Mouse (Mus musculus) fibroblast of lung, adult 2 months (primary cell): ENCODE measurements at regions not wholly inside any gene's neighbourhood (a gene's known extent, or its start where the extent isn't known, plus 50 kb on each side); places are given as distances from the start of the nearest gene placed in this dataset.

ENCODE experiments used
- DNase-seq: peaks from one replicate; pipeline ENCODE4 v3.0.0-alpha.2; 2011; ENCODE audit warnings: low read depth

DNA sequence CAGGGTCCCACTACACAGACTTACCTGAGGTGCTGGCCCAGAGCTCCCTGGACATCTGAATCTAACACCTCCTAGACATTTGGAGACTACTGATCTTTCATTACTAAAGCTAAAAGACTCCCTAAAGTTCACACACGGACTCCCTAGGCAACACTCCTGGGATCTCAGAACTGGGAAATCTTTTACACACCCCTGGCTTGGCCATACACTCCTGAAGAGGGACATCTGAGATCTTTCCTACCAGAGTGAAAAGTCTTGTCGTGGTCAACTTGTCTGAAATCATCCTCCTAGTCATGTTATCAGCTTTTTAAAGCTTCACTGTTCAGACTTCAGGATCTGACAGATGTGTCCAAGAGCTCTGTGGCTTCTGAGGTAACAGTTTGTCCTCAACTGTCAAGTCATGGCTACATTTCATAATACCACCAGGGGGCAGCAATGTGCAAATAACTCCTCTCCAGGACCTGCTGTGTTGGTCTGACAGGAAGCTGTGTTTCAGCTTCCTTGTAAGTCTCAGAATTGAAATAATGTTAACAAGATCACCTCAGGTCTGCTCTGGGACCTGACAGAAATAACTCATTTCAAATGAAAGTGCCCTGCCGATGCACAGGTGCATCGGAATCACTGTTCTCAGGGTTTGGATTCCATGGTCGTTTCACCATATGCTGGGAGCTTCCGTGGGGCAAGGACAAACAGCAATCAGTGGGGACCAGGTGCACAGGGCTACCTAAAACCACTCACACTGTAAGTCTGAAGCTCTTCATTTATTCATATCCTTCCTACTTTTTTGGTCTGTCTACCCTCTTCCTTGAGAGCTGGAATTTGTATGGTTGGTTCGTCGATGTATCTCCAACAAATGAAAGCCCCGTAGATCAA lies 92.3 kb upstream of the C1qtnf7 start:
- peak; percentile 65 for DNase-seq

DNA sequence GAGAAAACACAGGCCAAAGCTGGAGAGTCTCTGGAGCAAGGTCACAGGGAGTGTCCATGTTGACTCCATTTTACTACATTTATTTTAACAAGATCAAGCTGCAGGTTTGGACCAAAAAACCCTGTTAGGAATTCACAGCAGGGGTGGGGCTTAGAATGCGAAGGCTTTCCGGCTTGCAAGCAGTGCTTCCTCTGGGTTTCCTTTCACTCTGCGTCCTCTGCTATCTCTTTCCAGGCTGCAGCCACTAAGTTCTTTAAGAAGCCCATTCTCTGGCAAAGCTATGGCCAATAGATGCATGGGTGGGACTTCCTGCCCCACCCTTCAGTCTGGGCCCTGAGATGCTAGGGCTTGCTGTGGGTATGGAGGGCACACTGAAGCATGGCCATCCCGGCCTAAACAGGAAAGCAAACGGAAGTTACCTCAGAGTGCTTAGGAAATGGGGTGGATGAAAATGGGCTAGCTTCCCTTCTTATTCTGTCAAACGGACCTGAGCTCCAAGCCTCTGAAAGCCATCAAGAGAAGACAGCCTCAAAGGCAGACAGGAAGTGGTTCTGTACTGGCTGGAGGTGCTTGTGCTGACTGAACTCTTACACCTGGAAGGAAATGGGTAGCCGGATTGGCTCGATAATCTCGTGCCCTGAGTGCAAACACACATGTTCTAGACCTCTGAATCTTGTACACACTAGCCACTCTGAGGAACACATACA lies 90.6 kb upstream of the C1qtnf7 start:
- DNase-seq = no peak

DNA sequence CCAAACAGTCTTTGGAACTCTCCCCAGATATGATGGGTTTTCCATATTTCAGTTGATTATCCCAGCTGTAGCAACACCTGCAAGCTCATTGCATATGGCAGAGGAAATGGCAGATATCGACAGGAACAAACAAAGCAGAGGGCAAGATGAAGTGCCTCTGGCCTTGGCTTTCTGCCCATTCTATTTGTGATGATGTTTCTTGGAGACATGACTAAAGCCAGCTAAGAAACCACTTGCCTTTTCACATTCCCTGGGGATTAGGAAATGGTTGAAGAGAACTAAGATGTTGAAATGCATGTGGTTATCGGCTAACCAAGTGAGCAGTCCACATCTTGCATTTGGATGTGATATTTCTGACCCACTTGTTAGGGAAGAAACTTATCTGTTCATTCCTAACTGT lies 82.0 kb upstream of the C1qtnf7 start:
- peak; percentile 63 for DNase-seq

DNA sequence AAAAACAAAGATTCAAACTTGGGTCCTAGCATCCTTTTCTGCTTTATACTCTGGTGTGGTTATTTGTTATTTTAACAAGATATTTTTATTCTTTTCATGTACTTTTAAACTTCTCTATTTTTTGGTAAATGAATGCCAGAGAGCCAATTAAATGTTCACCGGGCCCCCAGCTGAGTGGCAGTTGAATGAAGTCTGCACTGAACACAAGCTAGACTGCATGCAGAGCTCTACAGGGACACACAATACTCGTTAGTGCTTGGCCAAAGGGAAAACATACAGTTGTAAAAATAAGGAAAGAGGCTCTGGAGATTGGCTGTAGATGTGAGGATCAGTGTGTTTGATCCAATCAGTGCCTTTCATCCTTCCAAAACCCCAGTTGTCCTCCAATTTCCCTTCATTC lies 76.1 kb upstream of the C1qtnf7 start:
- DNase-seq = no peak

DNA sequence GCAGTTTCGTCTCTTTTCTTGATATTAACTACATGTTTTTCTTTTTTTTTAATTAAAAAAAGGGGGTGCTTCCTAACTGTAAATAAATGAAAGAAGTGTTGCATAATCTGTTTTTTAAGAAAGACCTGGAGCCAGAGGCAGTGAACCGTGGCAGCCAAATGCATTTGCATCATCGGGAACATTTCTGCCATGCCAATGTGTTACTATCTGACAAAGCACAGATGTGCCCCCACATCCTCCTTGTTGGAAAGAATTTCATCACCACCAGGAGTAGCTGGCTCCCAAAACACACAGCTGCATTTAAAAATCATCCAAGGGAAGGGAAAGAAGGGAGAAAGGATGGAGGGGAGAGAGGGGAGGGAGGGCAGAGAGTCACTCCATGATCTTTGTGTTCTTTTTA lies 74.0 kb upstream of the C1qtnf7 start:
- no peak for DNase-seq

DNA sequence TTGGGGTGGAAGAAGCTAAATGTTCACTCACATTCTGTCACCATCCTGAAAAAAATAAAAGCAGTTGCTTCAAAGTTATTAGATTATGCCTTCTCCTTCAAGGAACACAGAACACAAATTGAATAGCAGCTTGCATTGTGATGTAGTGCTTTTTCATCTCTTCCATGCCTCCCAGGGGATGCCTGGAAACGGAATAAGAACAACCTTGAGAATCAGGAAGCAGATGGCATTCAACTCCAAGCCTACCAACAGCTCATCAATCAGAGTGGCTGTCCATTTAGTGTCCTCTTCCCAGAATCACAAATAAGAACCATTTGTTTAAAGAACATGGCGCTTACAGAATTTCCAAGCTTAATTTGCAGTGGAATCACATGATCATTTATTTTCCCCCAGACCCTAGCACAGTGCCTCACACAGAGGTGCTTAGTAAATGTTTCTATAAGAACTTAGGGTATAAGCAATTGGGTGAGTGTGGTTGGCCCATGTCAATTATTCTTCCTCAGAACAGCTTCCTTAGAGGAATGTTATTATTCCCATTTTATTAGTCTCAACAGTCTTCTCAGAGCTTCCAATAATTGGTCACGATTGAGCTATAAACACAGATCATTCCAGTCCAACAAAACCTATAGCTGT lies 70.6 kb upstream of the C1qtnf7 start:
- no peak for DNase-seq

DNA sequence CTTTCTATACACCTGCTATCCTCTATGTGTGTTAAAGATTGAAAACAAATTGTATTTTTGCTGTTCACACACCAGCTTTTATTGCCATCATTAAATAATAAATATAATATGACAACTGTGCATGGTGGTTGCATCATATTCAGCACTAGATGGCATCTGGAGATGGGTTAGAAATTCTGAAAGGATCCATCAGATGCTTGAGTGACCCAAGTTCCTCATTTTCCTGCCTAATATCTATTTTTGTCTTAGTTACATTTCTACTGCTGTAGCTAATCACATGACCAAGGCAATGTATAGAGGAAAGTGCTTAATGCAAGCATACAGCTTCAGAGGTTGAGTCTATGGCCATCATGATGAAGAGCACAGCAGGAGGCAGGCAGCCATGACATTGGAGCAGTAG lies 69.7 kb upstream of the C1qtnf7 start:
- no peak for DNase-seq

DNA sequence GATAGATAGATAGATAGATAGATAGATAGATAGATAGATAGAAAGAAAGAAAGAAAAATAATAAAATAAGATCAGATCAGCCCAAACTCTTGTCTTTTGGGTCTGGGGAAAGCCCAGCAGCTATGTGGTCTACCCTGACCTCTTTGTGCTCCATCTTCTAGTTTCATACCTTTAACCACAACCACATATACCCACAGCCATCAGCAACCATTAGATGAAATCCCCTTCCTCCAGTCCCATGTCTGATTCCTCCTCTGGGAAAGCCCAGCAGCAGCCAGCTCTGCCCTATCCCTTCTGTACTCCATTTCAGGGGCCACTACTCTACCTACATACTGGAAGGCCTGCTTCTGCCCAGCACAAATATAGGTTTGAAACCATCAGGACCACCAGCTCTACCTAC lies 69.0 kb upstream of the C1qtnf7 start:
- no peak for DNase-seq

DNA sequence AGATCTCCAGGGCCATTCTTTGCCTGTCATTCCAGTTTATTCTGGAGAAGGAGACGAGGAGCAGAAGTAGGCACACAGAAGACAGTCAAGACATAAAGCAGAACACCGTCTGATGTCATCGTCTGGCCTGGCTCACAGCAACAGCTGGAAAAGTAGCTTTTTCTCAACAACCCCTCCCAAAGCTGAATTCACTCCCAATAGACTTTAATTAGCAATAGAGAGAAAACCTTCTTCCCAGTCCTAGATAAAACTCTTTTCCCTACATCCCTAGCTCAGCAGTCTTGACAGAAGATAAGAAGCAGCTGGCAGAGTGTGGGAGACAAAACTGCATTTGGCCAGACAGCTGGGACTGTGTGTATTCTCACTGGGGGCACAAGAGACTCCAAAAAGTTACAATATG lies 59.3 kb upstream of the C1qtnf7 start:
- DNase-seq = no peak

DNA sequence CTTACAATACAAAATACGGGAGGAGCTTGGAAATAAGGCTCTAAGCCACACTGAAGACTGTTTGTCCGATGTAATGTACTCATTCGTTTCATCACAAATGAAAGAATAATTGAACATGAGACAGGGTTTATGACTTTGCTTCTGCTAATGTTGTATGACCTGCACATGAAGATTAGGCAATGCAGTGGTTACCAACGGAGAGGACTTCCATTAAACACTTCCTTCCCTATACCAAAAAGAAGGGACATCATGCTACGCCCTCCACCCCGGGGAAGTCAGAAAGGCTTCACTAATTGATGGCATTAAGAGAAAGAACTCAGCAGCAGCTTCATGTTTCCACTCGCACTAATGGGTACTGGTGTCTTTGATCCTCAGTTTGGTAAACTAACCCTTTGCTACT lies 57.6 kb upstream of the C1qtnf7 start:
- no peak for DNase-seq

DNA sequence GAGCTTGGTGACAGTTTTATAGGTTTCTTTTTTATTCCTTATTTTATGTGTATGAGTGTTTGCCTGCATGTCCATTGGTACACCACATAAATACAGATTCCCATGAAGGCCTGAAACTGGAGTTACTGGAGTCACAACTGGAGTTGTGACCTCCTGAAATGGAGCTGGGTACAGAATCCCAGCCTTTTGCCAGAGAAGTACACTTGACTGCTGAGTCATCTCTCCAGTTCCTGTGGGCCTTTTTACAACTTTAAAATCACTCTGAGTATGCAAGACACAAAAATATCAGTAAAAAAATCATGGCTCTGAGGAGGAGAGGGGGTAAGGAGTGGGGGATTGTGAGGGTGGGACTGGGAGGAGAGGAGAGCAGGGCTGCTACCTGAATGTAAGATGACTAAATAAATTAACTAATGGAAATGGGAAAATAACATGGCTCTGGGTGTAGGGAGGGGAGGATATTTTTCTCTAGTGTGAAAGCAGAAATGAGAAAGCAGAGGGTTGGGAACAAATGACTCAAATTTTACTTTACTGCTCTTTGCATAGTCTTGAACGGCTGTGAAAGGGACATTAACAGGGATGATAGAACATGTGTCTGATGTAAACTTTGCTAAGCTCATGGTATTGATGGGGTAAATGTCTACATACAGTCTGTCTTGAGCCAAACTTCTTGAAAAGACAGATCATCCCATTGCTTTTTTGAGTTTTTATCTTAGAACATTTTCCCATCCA lies 53.2 kb upstream of the C1qtnf7 start:
- DNase-seq = peak; percentile 40
